Mouse (Mus musculus): Measurements from ENCODE around the gene Gm7849.
"Not testable (repeated sequence)": the region's sequence is repeated elsewhere in the genome, so short reads cannot be mapped to it uniquely, and the experiment has no call there.

Gm7849 gene

GRCm38 (mm10) chr8:21456460-21456859 is at the start of gene Gm7849:
Gm7849 (minus strand) TSS chr8:21456560.
- DNase-seq (ENCODE audit: low spot score in 2 of 2): not testable (repeated sequence)

DNA sequence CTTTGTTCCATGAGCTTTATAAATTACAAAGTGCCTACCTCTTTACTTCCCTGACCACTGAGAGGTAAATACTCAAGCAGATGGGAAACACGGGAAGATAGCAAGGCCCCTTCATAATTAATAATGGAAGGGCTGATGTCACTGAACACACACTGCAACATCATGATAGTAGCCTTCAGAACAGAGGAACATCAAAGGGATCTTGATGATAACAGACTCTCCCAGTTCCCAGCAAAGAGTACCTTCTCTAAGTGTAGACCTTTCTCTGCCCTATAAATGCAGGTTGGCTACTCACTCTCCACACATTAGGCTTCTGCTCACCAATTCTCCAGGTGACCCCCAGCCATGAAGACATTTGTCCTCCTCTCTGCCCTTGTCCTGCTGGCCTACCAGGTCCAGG is 29.2 kb downstream of the Gm7849 start, which contains the start of gene Defa36:
Defa36 (plus strand) TSS at position 301 of the 400 bp plus-strand sequence.
- DNase-seq (ENCODE audit: low spot score in 2 of 2): not testable (repeated sequence)

Data from spleen, postnatal 10 days (tissue).